Mouse (Mus musculus): Measurements from ENCODE around the gene Spats1.

DNA sequence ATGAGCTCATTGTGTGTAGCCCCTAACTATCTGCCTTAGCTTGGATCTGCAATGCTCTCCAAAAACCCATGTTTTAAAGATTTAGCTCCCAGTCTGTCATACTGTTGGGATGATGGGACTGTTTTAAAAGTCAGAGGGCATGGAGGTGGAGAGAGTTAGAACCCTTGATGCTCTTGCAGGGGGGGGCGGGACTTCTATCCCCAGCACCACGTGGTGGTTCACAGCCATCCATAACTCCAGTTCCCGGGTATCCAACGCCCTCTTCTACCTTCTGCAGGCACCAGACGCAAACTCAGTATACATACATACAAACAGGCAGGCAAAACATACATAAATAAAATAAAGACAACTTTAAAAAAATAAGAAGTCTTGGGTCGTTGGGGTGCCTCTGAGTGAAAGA, 1.5 kb downstream of the Spats1 start:
- TF ChIP-seq HCFC1 (IDR thresholded peaks at IDR 0.05; ENCODE audit: borderline replicate concordance, insufficient read depth, low read length), result no peak
- TF ChIP-seq MAFK (IDR thresholded peaks at IDR 0.05; ENCODE audit: insufficient read depth, low read depth, low read length), result no peak
- TF ChIP-seq CHD2 (IDR thresholded peaks at IDR 0.05; ENCODE audit: low read depth, low read length), result no peak
- TF ChIP-seq ZC3H11A (IDR thresholded peaks at IDR 0.05; ENCODE audit: borderline replicate concordance, low read depth, low read length), result no peak
- TF ChIP-seq ZNF384 (IDR thresholded peaks at IDR 0.05; ENCODE audit: low read depth, low read length), result no peak
